Comparison of ENCODE assay signal across 8 mouse cellular contexts in the genomic region with DNA sequence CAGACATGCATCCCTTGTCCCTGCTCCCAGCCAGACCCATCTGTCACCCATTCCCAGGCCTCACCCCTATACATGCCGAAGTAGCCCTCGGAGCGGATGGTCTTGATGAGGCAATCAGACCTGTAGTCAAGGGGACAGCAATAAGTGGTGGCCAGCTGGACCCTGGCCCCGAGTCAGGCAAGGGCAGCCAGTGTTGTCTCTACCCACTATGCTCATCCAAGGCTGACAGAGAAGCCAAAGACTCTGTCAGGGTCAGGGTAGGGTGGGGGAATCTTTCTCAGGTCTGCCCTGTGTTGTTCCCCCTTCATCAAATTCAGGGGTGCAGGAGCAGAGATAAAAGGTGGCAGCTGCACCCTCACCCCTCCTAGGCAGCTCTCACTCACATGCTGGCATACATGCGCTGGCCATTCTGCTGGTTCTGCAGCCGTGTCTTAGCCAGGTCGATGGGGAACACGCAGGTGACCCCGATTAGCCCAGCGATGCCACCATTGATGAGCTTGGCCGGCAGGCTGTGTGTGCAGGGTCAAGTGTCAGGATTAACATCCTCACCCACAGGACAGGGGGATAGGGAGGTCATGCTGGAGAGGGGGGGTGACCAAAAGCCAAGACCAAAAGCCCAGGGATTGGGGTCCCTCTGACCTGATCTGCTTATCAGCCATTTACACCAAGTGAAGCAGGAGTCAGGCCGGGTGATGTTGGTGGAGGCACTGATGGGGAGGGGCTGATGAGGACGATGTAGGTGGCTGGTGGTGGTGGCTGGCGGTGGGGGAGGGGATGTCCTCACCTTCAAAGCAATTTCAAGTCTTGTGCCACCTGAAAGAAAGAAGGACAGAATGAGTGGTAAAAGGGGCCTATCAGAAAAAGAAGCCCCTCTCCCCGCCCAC. TPM values are rescaled to one million over a fixed set of nuclear protein-coding genes. Genes with fewer than 3 reads are reported as not detected.
DNase-seq lines count a peak whose midpoint lies in the region; ATAC-seq and TF ChIP-seq lines count a peak whose summit lies in the region.

No protein-coding gene starts in this region.

- no peak for ATAC-seq in heart, embryonic 12.5 days (ENCODE audit: insufficient number of reproducible peaks, low FRiP score)
- no peak for ATAC-seq in forebrain, embryonic 14.5 days
- ATAC-seq in liver, embryonic 15.5 days (ENCODE audit: insufficient read depth) = no peak
- ATAC-seq in frontal cortex, adult (ENCODE audit: low TSS enrichment) = no peak

- H3K4me2 ChIP-seq in heart, embryonic 12.5 days = peak overlapping the region; percentile 95
- H3K4me2 ChIP-seq in forebrain, embryonic 14.5 days (ENCODE audit: low read length) = peak overlapping the region; percentile 96
- H3K4me2 ChIP-seq in liver, embryonic 15.5 days = peak overlapping the region; percentile 97

- H3K4me1 ChIP-seq in heart, embryonic 12.5 days (replicated peaks) = peaks cover 57% of the 10 kb centered on the region
- H3K4me1 ChIP-seq in bone marrow macrophage, adult 2 months (ENCODE audit: control insufficient read depth, insufficient read depth, low read length) = peaks cover 14% of the 10 kb centered on the region
- H3K4me1 ChIP-seq in forebrain, embryonic 14.5 days (ENCODE audit: control insufficient read depth, insufficient read depth, low read length) = peaks cover 21% of the 10 kb centered on the region
- H3K4me1 ChIP-seq in liver, embryonic 15.5 days (replicated peaks) = peaks cover 78% of the 10 kb centered on the region

- no peak for TF ChIP-seq CTCF in bone marrow macrophage, adult 2 months (IDR thresholded peaks at IDR 0.05; ENCODE audit: low read depth, low read length)

- H3K27ac ChIP-seq in heart, embryonic 12.5 days (ENCODE audit: poor library complexity, severe bottlenecking) = no peak overlapping the region
- H3K27ac ChIP-seq in bone marrow macrophage, adult 2 months (ENCODE audit: insufficient read depth, low read depth, low read length) = no peak overlapping the region
- H3K27ac ChIP-seq in forebrain, embryonic 14.5 days (ENCODE audit: low read depth, low read length) = peak overlapping the region; percentile 78; the same call in 1 of the 2 replicates
- no peak overlapping the region for H3K27ac ChIP-seq in liver, embryonic 15.5 days (replicated peaks)

- no peak for TF ChIP-seq POLR2A in bone marrow macrophage, adult 2 months (IDR thresholded peaks at IDR 0.05; ENCODE audit: borderline replicate concordance, low read depth, low read length)

- peak overlapping the region; percentile 50 for H3K4me3 ChIP-seq in heart, embryonic 12.5 days
- peak overlapping the region; percentile 62 for H3K4me3 ChIP-seq in bone marrow macrophage, adult 2 months (ENCODE audit: insufficient read depth, low read length)
- peak overlapping the region; percentile 46 for H3K4me3 ChIP-seq in forebrain, embryonic 14.5 days (ENCODE audit: low read depth, low read length)
- peak overlapping the region; percentile 50 for H3K4me3 ChIP-seq in liver, embryonic 15.5 days (replicated peaks)

- H3K9me3 ChIP-seq in heart, embryonic 12.5 days (replicated peaks) = no peaks in the 10 kb centered on the region
- no peaks in the 10 kb centered on the region for H3K9me3 ChIP-seq in forebrain, embryonic 14.5 days (replicated peaks; ENCODE audit: control insufficient read depth, low read length)
- H3K9me3 ChIP-seq in liver, embryonic 15.5 days (replicated peaks) = no peaks in the 10 kb centered on the region

- 76% methylated on average over 15 of the region's 15 CpGs for WGBS in heart, embryonic 12.5 days
- WGBS in forebrain, embryonic 14.5 days = 73% methylated on average over 15 of the region's 15 CpGs
- WGBS in liver, embryonic 15.5 days (ENCODE audit: insufficient replicate concordance) = 81% methylated on average over 15 of the region's 15 CpGs

- H3K36me3 ChIP-seq in heart, embryonic 12.5 days = peaks cover 46% of the 10 kb centered on the region
- peaks cover 40% of the 10 kb centered on the region for H3K36me3 ChIP-seq in forebrain, embryonic 14.5 days (ENCODE audit: control insufficient read depth, insufficient read depth, low read length)
- H3K36me3 ChIP-seq in liver, embryonic 15.5 days (replicated peaks) = peaks cover 41% of the 10 kb centered on the region

- H3K9ac ChIP-seq in heart, embryonic 12.5 days = peak overlapping the region; percentile 75
- peak overlapping the region; percentile 72 for H3K9ac ChIP-seq in forebrain, embryonic 14.5 days (ENCODE audit: low read length)
- H3K9ac ChIP-seq in liver, embryonic 15.5 days = no peak overlapping the region

- no peaks in the 10 kb centered on the region for H3K27me3 ChIP-seq in heart, embryonic 12.5 days (replicated peaks)
- H3K27me3 ChIP-seq in forebrain, embryonic 14.5 days (replicated peaks; ENCODE audit: control insufficient read depth, insufficient read depth, low read length) = no peaks in the 10 kb centered on the region
- no peaks in the 10 kb centered on the region for H3K27me3 ChIP-seq in liver, embryonic 15.5 days

- DNase-seq in heart, adult 8-10 months (ENCODE audit: low spot score) = no peak
- no peak for DNase-seq in forebrain, embryonic 14.5 days (ENCODE audit: low spot score)
- no peak for DNase-seq in retina, embryonic 14.5 days (ENCODE audit: low spot score)
- DNase-seq in kidney, adult 18-20 months = no peak

RNA-seq across cellular contexts. Expression of a gene that starts 3.9 kb away (rescaled TPM):
- 19.3 and 20.7 TPM in 2 replicates for polyA plus RNA-seq in heart, embryonic 12.5 days (2016; fragmentation: Nextera tagmentation; extraction: Ambion mirVana)
- total RNA-seq in heart, adult 8-10 months (2022) = 10 to 100 TPM; 44.3 to 76.1 (median 66.5) TPM
- polyA plus RNA-seq in bone marrow macrophage, adult 2 months (2012; ENCODE audit: insufficient read depth, insufficient read length, missing spikeins) = 21.4 and 24.8 TPM in 2 replicates
- 56.0 and 81.6 TPM in 2 replicates for polyA plus RNA-seq in forebrain, embryonic 14.5 days (2014; fragmentation: Nextera tagmentation; extraction: Ambion mirVana)
- 18.7 and 20.5 TPM in 2 replicates for polyA plus RNA-seq in liver, embryonic 15.5 days (2015; fragmentation: Nextera tagmentation; extraction: Ambion mirVana)

RNA-seq across cellular contexts. Expression of a gene that starts 4.5 kb away (rescaled TPM):
- polyA plus RNA-seq in heart, embryonic 12.5 days (2016; fragmentation: Nextera tagmentation; extraction: Ambion mirVana) = 13.9 and 14.6 TPM in 2 replicates
- total RNA-seq in heart, adult 8-10 months (2022) = 1 to 10 TPM in 3 of 4 experiments, under 1 TPM in 1; 0.78 to 1.7 (median 1.4) TPM
- not detected in 2 replicates for polyA plus RNA-seq in bone marrow macrophage, adult 2 months (2012; ENCODE audit: insufficient read depth, insufficient read length, missing spikeins)
- 21.3 and 25.1 TPM in 2 replicates for polyA plus RNA-seq in forebrain, embryonic 14.5 days (2014; fragmentation: Nextera tagmentation; extraction: Ambion mirVana)
- polyA plus RNA-seq in liver, embryonic 15.5 days (2015; fragmentation: Nextera tagmentation; extraction: Ambion mirVana) = not detected in 2 replicates

RNA-seq across cellular contexts. Expression of a gene that starts 10.1 kb away (rescaled TPM):
- polyA plus RNA-seq in heart, embryonic 12.5 days (2016; fragmentation: Nextera tagmentation; extraction: Ambion mirVana) = 12.0 and 14.3 TPM in 2 replicates
- total RNA-seq in heart, adult 8-10 months (2022) = under 1 TPM; 0.32 to 0.62 (median 0.44) TPM
- polyA plus RNA-seq in bone marrow macrophage, adult 2 months (2012; ENCODE audit: insufficient read depth, insufficient read length, missing spikeins) = 4.0 and 5.6 TPM in 2 replicates
- polyA plus RNA-seq in forebrain, embryonic 14.5 days (2014; fragmentation: Nextera tagmentation; extraction: Ambion mirVana) = 5.4 and 5.6 TPM in 2 replicates
- polyA plus RNA-seq in liver, embryonic 15.5 days (2015; fragmentation: Nextera tagmentation; extraction: Ambion mirVana) = 10.3 and 10.7 TPM in 2 replicates

RNA-seq across cellular contexts. Expression of a gene that starts 13.4 kb away (rescaled TPM):
- polyA plus RNA-seq in heart, embryonic 12.5 days (2016; fragmentation: Nextera tagmentation; extraction: Ambion mirVana) = 867 and 941 TPM in 2 replicates
- 100 to 1,000 TPM; 796 to 941 (median 846) TPM for total RNA-seq in heart, adult 8-10 months (2022)
- 2,115 and 2,403 TPM in 2 replicates for polyA plus RNA-seq in bone marrow macrophage, adult 2 months (2012; ENCODE audit: insufficient read depth, insufficient read length, missing spikeins)
- 740 and 845 TPM in 2 replicates for polyA plus RNA-seq in forebrain, embryonic 14.5 days (2014; fragmentation: Nextera tagmentation; extraction: Ambion mirVana)
- polyA plus RNA-seq in liver, embryonic 15.5 days (2015; fragmentation: Nextera tagmentation; extraction: Ambion mirVana) = 591 and 741 TPM in 2 replicates

RNA-seq across cellular contexts. Expression of a gene that starts 19.8 kb away (rescaled TPM):
- polyA plus RNA-seq in heart, embryonic 12.5 days (2016; fragmentation: Nextera tagmentation; extraction: Ambion mirVana) = 25.5 and 26.7 TPM in 2 replicates
- total RNA-seq in heart, adult 8-10 months (2022) = 10 to 100 TPM; 13.3 to 16.0 (median 14.8) TPM
- polyA plus RNA-seq in bone marrow macrophage, adult 2 months (2012; ENCODE audit: insufficient read depth, insufficient read length, missing spikeins) = 45.8 and 50.5 TPM in 2 replicates
- 41.7 and 43.4 TPM in 2 replicates for polyA plus RNA-seq in forebrain, embryonic 14.5 days (2014; fragmentation: Nextera tagmentation; extraction: Ambion mirVana)
- 15.0 and 15.7 TPM in 2 replicates for polyA plus RNA-seq in liver, embryonic 15.5 days (2015; fragmentation: Nextera tagmentation; extraction: Ambion mirVana)

Comparison
In these comparisons a context has a peak if more than half of its experiments do, and no peak if none do; other contexts are left out.
1. RNA of a gene that starts 4.5 kb away (polyA plus RNA-seq): 21.3 to 25.1 TPM in forebrain, embryonic 14.5 days and 13.9 to 14.6 TPM in heart, embryonic 12.5 days; not detected in liver, embryonic 15.5 days and not detected in bone marrow macrophage, adult 2 months; every median in the first group is over 10 times any median in the second.
2. Peak in every context shown above with its lines, with median percentiles within 50 percentile points of each other: H3K4me2 ChIP-seq and H3K4me3 ChIP-seq.